Mouse (Mus musculus): ENCODE results near the gene Nxn. TPM values are rescaled to one million over a fixed set of nuclear protein-coding genes. Genes with fewer than 3 reads are reported as not detected.

The Nxn gene
- total and polyA plus RNA-seq, 3 experiments = 52.8 to 54.3 (median 53.0) TPM

- H3K27me3 ChIP-seq (ENCODE audit: control insufficient read depth in 1 of 2, insufficient read depth in 2 of 2, low read length in 2 of 2) = no peaks in the 10 kb centered on the region
- H3K36me3 ChIP-seq (ENCODE audit: control insufficient read depth in 1 of 2, insufficient read depth in 2 of 2, low read length in 2 of 2) = peaks cover 0 to 10% of the 10 kb centered on the region in 2 experiments; a peak in 2 of 4 replicates
- no peaks in the 10 kb centered on the region for H3K9me3 ChIP-seq (replicated peaks; ENCODE audit: insufficient read depth, low read length)
- H3K4me1 ChIP-seq (ENCODE audit: control insufficient read depth in 1 of 2, insufficient read depth in 2 of 2, low read length in 2 of 2) = no peaks in the 10 kb centered on the region
- no peak overlapping the region for H3K9ac ChIP-seq (ENCODE audit: control insufficient read depth, low read depth, low read length, poor library complexity, severe bottlenecking)
- H3K27ac ChIP-seq (ENCODE audit: control insufficient read depth, low read depth, low read length) = no peak overlapping the region
- H3K4me3 ChIP-seq (ENCODE audit: control insufficient read depth in 1 of 2, insufficient read depth in 1 of 2, low read depth in 2 of 2, low read length in 2 of 2) = no peak overlapping the region
- TF ChIP-seq MXI1 (IDR thresholded peaks at IDR 0.05; ENCODE audit: low read depth, low read length) (no peak), ETS1 (IDR thresholded peaks at IDR 0.05; ENCODE audit: low read depth, low read length) (no peak), CHD1 (IDR thresholded peaks at IDR 0.05; ENCODE audit: low read depth, low read length) (no peak), POLR2AphosphoS5 (IDR thresholded peaks at IDR 0.05; ENCODE audit: borderline replicate concordance, low read depth, low read length) (no peak), POLR2AphosphoS2 (IDR thresholded peaks at IDR 0.05; ENCODE audit: low read length) (no peak), NELFE (IDR thresholded peaks at IDR 0.05; ENCODE audit: low read depth, low read length) (no peak), MYB (IDR thresholded peaks at IDR 0.05; ENCODE audit: low read depth, low read length) (no peak), ZMIZ1 (IDR thresholded peaks at IDR 0.05; ENCODE audit: low read depth, low read length) (no peak), SMC3 (IDR thresholded peaks at IDR 0.05; ENCODE audit: low read depth, low read length) (no peak), ZNF384 (IDR thresholded peaks at IDR 0.05; ENCODE audit: low read depth, low read length) (no peak), KAT2A (conservative IDR thresholded peaks at IDR 0.05; ENCODE audit: low read depth, low read length) (no peak), MEF2A (IDR thresholded peaks at IDR 0.05; ENCODE audit: extremely low read depth, insufficient replicate concordance, low read depth, low read length, poor library complexity, severe bottlenecking) (no peak), USF2 (IDR thresholded peaks at IDR 0.05; ENCODE audit: borderline replicate concordance in 1 of 2, insufficient read depth in 1 of 2, low read depth in 1 of 2, low read length in 2 of 2) (no peak)
- DNase-seq (ENCODE audit: low read depth, low spot score) = no peak
- no peaks in the 10 kb centered on the region for H3K79me2 ChIP-seq (ENCODE audit: control insufficient read depth, insufficient read depth, low read length, poor library complexity)
Measured at GRCm38 (mm10) chr11:76338656-76339055, 60.3 kb downstream of the Nxn start.

- Histone ChIP-seq H3K27me3 (ENCODE audit: control insufficient read depth in 1 of 2, insufficient read depth in 2 of 2, low read length in 2 of 2) (no peaks in the 10 kb centered on the region), H3K9me3 (replicated peaks; ENCODE audit: insufficient read depth, low read length) (no peaks in the 10 kb centered on the region), H3K4me1 (ENCODE audit: control insufficient read depth in 1 of 2, insufficient read depth in 2 of 2, low read length in 2 of 2) (no peaks in the 10 kb centered on the region), H3K36me3 (ENCODE audit: control insufficient read depth in 1 of 2, insufficient read depth in 2 of 2, low read length in 2 of 2) (peaks cover 0 to 10% of the 10 kb centered on the region in 2 experiments; a peak in 2 of 4 replicates), H3K79me2 (ENCODE audit: control insufficient read depth, insufficient read depth, low read length, poor library complexity) (no peaks in the 10 kb centered on the region), H3K27ac (ENCODE audit: control insufficient read depth, low read depth, low read length) (no peak overlapping the region), H3K4me3 (ENCODE audit: control insufficient read depth in 1 of 2, insufficient read depth in 1 of 2, low read depth in 2 of 2, low read length in 2 of 2) (no peak overlapping the region), H3K9ac (ENCODE audit: control insufficient read depth, low read depth, low read length, poor library complexity, severe bottlenecking) (no peak overlapping the region)
- DNase-seq (ENCODE audit: low read depth, low spot score) = no peak
- no peak for TF ChIP-seq SIN3A (IDR thresholded peaks at IDR 0.05; ENCODE audit: low read length)
- TF ChIP-seq MAX (IDR thresholded peaks at IDR 0.05; ENCODE audit: low read length) = no peak
- TF ChIP-seq RAD21 (IDR thresholded peaks at IDR 0.05; ENCODE audit: low read depth, low read length) = no peak
- TF ChIP-seq UBTF (IDR thresholded peaks at IDR 0.05; ENCODE audit: borderline replicate concordance, insufficient read depth, low read depth, low read length) = no peak
- TF ChIP-seq EP300 (IDR thresholded peaks at IDR 0.05; ENCODE audit: low read depth in 1 of 2, low read length in 2 of 2) = no peak
- no peak for TF ChIP-seq TCF12 (IDR thresholded peaks at IDR 0.05; ENCODE audit: low read depth, low read length)
- no peak for TF ChIP-seq MAZ (IDR thresholded peaks at IDR 0.05; ENCODE audit: low read depth, low read length)
- no peak for TF ChIP-seq TBP (IDR thresholded peaks at IDR 0.05; ENCODE audit: low read depth, low read length)
- no peak for TF ChIP-seq CTCF (IDR thresholded peaks at IDR 0.05 in 2 of 3, conservative IDR thresholded peaks at IDR 0.05 in 1 of 3; ENCODE audit: control insufficient read depth in 1 of 3, insufficient read depth in 1 of 3, low read depth in 2 of 3, low read length in 3 of 3, poor library complexity in 1 of 3, severe bottlenecking in 1 of 3)
- TF ChIP-seq ZC3H11A (IDR thresholded peaks at IDR 0.05; ENCODE audit: low read depth, low read length) = no peak
- no peak for TF ChIP-seq HCFC1 (IDR thresholded peaks at IDR 0.05; ENCODE audit: low read depth, low read length)
- TF ChIP-seq MAFK (IDR thresholded peaks at IDR 0.05; ENCODE audit: borderline replicate concordance, low read depth, low read length) = no peak
- no peak for TF ChIP-seq GABPA (IDR thresholded peaks at IDR 0.05; ENCODE audit: low read depth, low read length)
- no peak for TF ChIP-seq GATA1 (IDR thresholded peaks at IDR 0.05; ENCODE audit: low read depth, low read length)
- TF ChIP-seq ZNF384 (IDR thresholded peaks at IDR 0.05; ENCODE audit: low read depth, low read length) = no peak
- no peak for TF ChIP-seq SMC3 (IDR thresholded peaks at IDR 0.05; ENCODE audit: low read depth, low read length)
- no peak for TF ChIP-seq E2F4 (IDR thresholded peaks at IDR 0.05; ENCODE audit: borderline replicate concordance, low read depth, low read length)
Measured at GRCm38 (mm10) chr11:76337764-76338163, 61.2 kb downstream of the Nxn start.
